Mouse (Mus musculus) limb, embryonic 14.5 days (tissue): ENCODE measurements at regions not wholly inside any gene's neighbourhood (a gene's known extent, or its start where the extent isn't known, plus 50 kb on each side); places are given as distances from the start of the nearest gene placed in this dataset.

Experiments used
- ATAC-seq: fragments of 200-750 bp; cut with Nextera tagmentation; 2 replicates; pipeline ENCODE4 v1.8.0; 2017; ENCODE audit warnings: low read depth, moderate number of reproducible peaks, moderate TSS enrichment; ENCODE audit not compliant: low FRiP score
- DNase-seq: peaks from one replicate; pipeline ENCODE4 v3.0.0-alpha.2; 2015; ENCODE audit warnings: low spot score
- H3K27ac ChIP-seq: fragments of 300-500 bp; sonication (generic); replicated peaks from 2 replicates; pipeline ENCODE4 v1.5.1; 2014; ENCODE audit warnings: low read depth, mild to moderate bottlenecking, low read length, moderate library complexity, mixed read lengths
- H3K27me3 ChIP-seq: fragments of 300-500 bp; sonication (generic); 2 replicates; pipeline ENCODE4 v1.6.1; 2014; ENCODE audit warnings: low read length, mixed read lengths; ENCODE audit not compliant: control insufficient read depth, insufficient read depth
- H3K36me3 ChIP-seq: fragments of 300-500 bp; sonication (generic); 2 replicates; pipeline ENCODE4 v1.6.1; 2014; ENCODE audit warnings: mild to moderate bottlenecking, low read length, moderate library complexity, mixed read lengths; ENCODE audit not compliant: control insufficient read depth, insufficient read depth
- H3K4me1 ChIP-seq: fragments of 300-500 bp; sonication (generic); 2 replicates; pipeline ENCODE4 v1.6.1; 2014; ENCODE audit warnings: antibody characterized with exemption, low read length, mixed read lengths; ENCODE audit not compliant: control insufficient read depth, insufficient read depth
- H3K4me2 ChIP-seq: fragments of 300-500 bp; sonication (generic); replicated peaks from 2 replicates; pipeline ENCODE4 v1.6.1; 2014; ENCODE audit warnings: low read depth, mild to moderate bottlenecking, low read length, moderate library complexity; ENCODE audit not compliant: severe bottlenecking
- H3K4me3 ChIP-seq: fragments of 300-500 bp; sonication (generic); replicated peaks from 2 replicates; pipeline ENCODE4 v1.5.1; 2014; ENCODE audit warnings: low read length
- H3K9ac ChIP-seq: fragments of 300-500 bp; sonication (generic); 2 replicates; pipeline ENCODE4 v1.6.1; 2014; ENCODE audit warnings: mild to moderate bottlenecking, low read depth, low read length, moderate library complexity; ENCODE audit not compliant: severe bottlenecking
- H3K9me3 ChIP-seq: fragments of 300-500 bp; sonication (generic); 2 replicates; pipeline ENCODE4 v1.6.1; 2016; ENCODE audit warnings: low read length; ENCODE audit not compliant: control insufficient read depth
- POLR2A ChIP-seq: fragments of 200-500 bp; IDR thresholded peaks from 2 replicates; pipeline ENCODE4 v1.8.0; 2012; ENCODE audit warnings: inconsistent platforms, mild to moderate bottlenecking, moderate library complexity, borderline replicate concordance; ENCODE audit not compliant: insufficient read depth, insufficient read length; ENCODE audit errors: extremely low read depth
- WGBS: fragments of 180-500 bp; shearing (Covaris S2); extraction: QIAGEN DNeasy Blood & Tissue Kit; methylation state at CpG from one replicate; pipeline ENCODE4 v1.1.7; 2014; 5-methylcytosine and 5-hydroxymethylcytosine counted together

- ATAC-seq (no peak), DNase-seq (no peak)
- Histone ChIP-seq H3K9ac (no peak overlapping the region), H3K4me2 (no peak overlapping the region), H3K36me3 (no peaks in the 10 kb centered on the region), H3K27me3 (no peaks in the 10 kb centered on the region), H3K4me1 (no peaks in the 10 kb centered on the region), H3K9me3 (no peaks in the 10 kb centered on the region), H3K4me3 (no peak overlapping the region), H3K27ac (no peak overlapping the region)
- 53% methylated on average over 2 of the region's 2 CpGs for WGBS
- no peak for TF ChIP-seq POLR2A
These were observed 254.1 kb upstream of the Kirrel3 start for GRCm38 (mm10) chr9:34231561-34231960.

GRCm38 (mm10) chr9:34234734-34235133 lies 251.0 kb upstream of the Kirrel3 start:
- no peak overlapping the region for H3K27ac ChIP-seq
- ATAC-seq (no peak), DNase-seq (no peak)
- no peaks in the 10 kb centered on the region for H3K27me3 ChIP-seq
- H3K4me1 ChIP-seq = no peaks in the 10 kb centered on the region
- H3K9ac ChIP-seq = no peak overlapping the region
- H3K36me3 ChIP-seq = no peaks in the 10 kb centered on the region
- H3K9me3 ChIP-seq = no peaks in the 10 kb centered on the region
- H3K4me2 ChIP-seq = no peak overlapping the region
- no peak overlapping the region for H3K4me3 ChIP-seq
- TF ChIP-seq POLR2A = no peak

GRCm38 (mm10) chr9:34239531-34239930 lies 246.2 kb upstream of the Kirrel3 start:
- Histone ChIP-seq H3K9ac (no peak overlapping the region), H3K4me2 (no peak overlapping the region), H3K9me3 (no peaks in the 10 kb centered on the region), H3K4me1 (no peaks in the 10 kb centered on the region), H3K4me3 (no peak overlapping the region), H3K27ac (no peak overlapping the region), H3K36me3 (no peaks in the 10 kb centered on the region), H3K27me3 (no peaks in the 10 kb centered on the region)
- ATAC-seq (no peak), DNase-seq (no peak)
- WGBS = 66% methylated on average over 2 of the region's 2 CpGs
- TF ChIP-seq POLR2A = no peak

GRCm38 (mm10) chr9:34243674-34244073 lies 242.0 kb upstream of the Kirrel3 start:
- ATAC-seq (no peak), DNase-seq (no peak)
- H3K36me3 ChIP-seq = no peaks in the 10 kb centered on the region
- H3K27ac ChIP-seq = no peak overlapping the region
- H3K9ac ChIP-seq = no peak overlapping the region
- WGBS = 67% methylated on average over 2 of the region's 2 CpGs
- no peak overlapping the region for H3K4me3 ChIP-seq
- H3K27me3 ChIP-seq = no peaks in the 10 kb centered on the region
- H3K4me1 ChIP-seq = no peaks in the 10 kb centered on the region
- H3K4me2 ChIP-seq = no peak overlapping the region
- TF ChIP-seq POLR2A = no peak
- H3K9me3 ChIP-seq = no peaks in the 10 kb centered on the region

- ATAC-seq (no peak), DNase-seq (no peak)
- 83% methylated on average over 5 of the region's 5 CpGs for WGBS
- TF ChIP-seq POLR2A = no peak
- no peaks in the 10 kb centered on the region for H3K36me3 ChIP-seq
- H3K9ac ChIP-seq = no peak overlapping the region
- H3K9me3 ChIP-seq = no peaks in the 10 kb centered on the region
- H3K4me1 ChIP-seq = no peaks in the 10 kb centered on the region
- H3K27me3 ChIP-seq = no peaks in the 10 kb centered on the region
- H3K27ac ChIP-seq = no peak overlapping the region
- no peak overlapping the region for H3K4me2 ChIP-seq
- H3K4me3 ChIP-seq = no peak overlapping the region
These were observed 241.1 kb upstream of the Kirrel3 start for GRCm38 (mm10) chr9:34244576-34244975.

- no peak for DNase-seq
- Histone ChIP-seq H3K27me3 (no peaks in the 10 kb centered on the region), H3K4me3 (no peak overlapping the region), H3K9me3 (no peaks in the 10 kb centered on the region), H3K36me3 (no peaks in the 10 kb centered on the region), H3K27ac (no peak overlapping the region), H3K9ac (no peak overlapping the region), H3K4me1 (peaks cover 4% of the 10 kb centered on the region; the same call in 1 of the 2 replicates), H3K4me2 (no peak overlapping the region)
- WGBS = 72% methylated on average over 2 of the region's 2 CpGs
- ATAC-seq = no peak
- TF ChIP-seq POLR2A = no peak
These were observed 232.9 kb upstream of the Kirrel3 start for GRCm38 (mm10) chr9:34252796-34253195.
